Mouse (Mus musculus) intestine, embryonic 14.5 days (tissue): ENCODE results near the gene Hadha. TPM values are rescaled to one million over a fixed set of nuclear protein-coding genes. Genes with fewer than 3 reads are reported as not detected.

ENCODE experiments used
- ATAC-seq: fragments of 200-750 bp; cut with Nextera tagmentation; replicated peaks from 2 replicates; pipeline ENCODE4 v1.8.0; 2017; ENCODE audit warnings: low read depth, moderate number of reproducible peaks, moderate TSS enrichment, moderate library complexity; ENCODE audit not compliant: low FRiP score, low TSS enrichment
- DNase-seq: peaks from one replicate; pipeline ENCODE4 v3.0.0-alpha.2; 2018; ENCODE audit warnings: low spot score
- H3K27ac ChIP-seq: fragments of 300-500 bp; sonication (generic); 2 replicates; pipeline ENCODE4 v1.5.1; 2014; ENCODE audit warnings: low read depth, mild to moderate bottlenecking, control low read depth
- H3K27me3 ChIP-seq: fragments of 300-500 bp; sonication (generic); replicated peaks from 2 replicates; pipeline ENCODE4 v1.6.1; 2014; ENCODE audit warnings: low read length, control low read depth; ENCODE audit not compliant: control insufficient read depth, insufficient read depth
- H3K36me3 ChIP-seq: fragments of 300-500 bp; sonication (generic); 2 replicates; pipeline ENCODE4 v1.6.1; 2014; ENCODE audit warnings: low read length, control low read depth; ENCODE audit not compliant: control insufficient read depth, insufficient read depth
- H3K4me1 ChIP-seq: fragments of 300-500 bp; sonication (generic); replicated peaks from 2 replicates; pipeline ENCODE4 v1.6.1; 2014; ENCODE audit warnings: low read length, control low read depth, mixed read lengths; ENCODE audit not compliant: control insufficient read depth, insufficient read depth
- H3K4me2 ChIP-seq: fragments of 300-500 bp; sonication (generic); 2 replicates; pipeline ENCODE4 v1.6.1; 2014; ENCODE audit warnings: low read length
- H3K4me3 ChIP-seq: fragments of 300-500 bp; sonication (generic); 2 replicates; pipeline ENCODE4 v1.5.1; 2014; ENCODE audit warnings: low read depth, low read length, control low read depth, mixed read lengths
- H3K9ac ChIP-seq: fragments of 300-500 bp; sonication (generic); 2 replicates; pipeline ENCODE4 v1.6.1; 2014; ENCODE audit warnings: mild to moderate bottlenecking, low read length
- H3K9me3 ChIP-seq: fragments of 300-500 bp; sonication (generic); 2 replicates; pipeline ENCODE4 v1.6.1; 2016; ENCODE audit warnings: low read length, control low read depth; ENCODE audit not compliant: control insufficient read depth
- WGBS: fragments of 180-500 bp; shearing (Covaris S2); extraction: QIAGEN DNeasy Blood & Tissue Kit; methylation state at CpG from one replicate; pipeline ENCODE4 v1.1.7; 2014; 5-methylcytosine and 5-hydroxymethylcytosine counted together
- polyA plus RNA-seq: library from polyadenylated mRNA; unstranded; fragments of >200 nt; fragmentation: Nextera tagmentation; extraction: Ambion mirVana; gene quantifications from 2 replicates; pipeline ENCODE4 v1.2.1, GENCODE M21; 2014

The Hadha gene
- polyA plus RNA-seq, 1 experiment from 2014 or later, result 133 TPM

GRCm38 (mm10) chr5:30146526-30146925 is 8.4 kb downstream of the Hadha start:
- H3K27me3 ChIP-seq, result no peaks in the 10 kb centered on the region
- no peak for DNase-seq
- H3K4me2 ChIP-seq, result no peak overlapping the region
- H3K9me3 ChIP-seq, result no peaks in the 10 kb centered on the region
- no peaks in the 10 kb centered on the region for H3K4me1 ChIP-seq
- peaks cover 56% of the 10 kb centered on the region for H3K36me3 ChIP-seq
- 86% methylated on average over 6 of the region's 6 CpGs for WGBS
- no peak overlapping the region for H3K9ac ChIP-seq
- ATAC-seq, result no peak
- no peak overlapping the region for H3K27ac ChIP-seq
- no peak overlapping the region for H3K4me3 ChIP-seq

GRCm38 (mm10) chr5:30138193-30138592 is 16.8 kb downstream of the Hadha start:
- no peak for DNase-seq
- Histone ChIP-seq H3K4me2 (no peak overlapping the region), H3K27me3 (no peaks in the 10 kb centered on the region), H3K27ac (no peak overlapping the region), H3K4me1 (no peaks in the 10 kb centered on the region), H3K36me3 (peaks cover 85% of the 10 kb centered on the region), H3K9ac (no peak overlapping the region), H3K4me3 (no peak overlapping the region), H3K9me3 (no peaks in the 10 kb centered on the region)
- 89% methylated on average over 4 of the region's 4 CpGs for WGBS
- ATAC-seq, result no peak

GRCm38 (mm10) chr5:30137271-30137670 is 17.7 kb downstream of the Hadha start:
- H3K4me2 ChIP-seq, result no peak overlapping the region

GRCm38 (mm10) chr5:30135711-30136231 is 19.2 kb downstream of the Hadha start:
- peaks cover 83% of the 10 kb centered on the region for H3K36me3 ChIP-seq
- WGBS, result 92% methylated on average over 11 of the region's 11 CpGs

More at GRCm38 (mm10) chr5:30137271-30137670, 17.7 kb downstream of the Hadha start:
- no peaks in the 10 kb centered on the region for H3K4me1 ChIP-seq
- 96% methylated on average over 9 of the region's 9 CpGs for WGBS
- H3K4me3 ChIP-seq, result no peak overlapping the region
- H3K27me3 ChIP-seq, result no peaks in the 10 kb centered on the region
- DNase-seq (no peak), ATAC-seq (no peak)
- no peak overlapping the region for H3K27ac ChIP-seq
- H3K36me3 ChIP-seq, result peaks cover 87% of the 10 kb centered on the region
- no peak overlapping the region for H3K9ac ChIP-seq
- H3K9me3 ChIP-seq, result no peaks in the 10 kb centered on the region

GRCm38 (mm10) chr5:30132173-30132572 is 22.8 kb downstream of the Hadha start:
- Histone ChIP-seq H3K27ac (no peak overlapping the region), H3K27me3 (no peaks in the 10 kb centered on the region), H3K4me2 (no peak overlapping the region), H3K36me3 (peaks cover 85% of the 10 kb centered on the region), H3K9me3 (no peaks in the 10 kb centered on the region), H3K9ac (no peak overlapping the region), H3K4me1 (no peaks in the 10 kb centered on the region), H3K4me3 (no peak overlapping the region)
- WGBS, result 94% methylated on average over 2 of the region's 2 CpGs
- DNase-seq, result no peak
- no peak for ATAC-seq

More at GRCm38 (mm10) chr5:30135711-30136231, 19.2 kb downstream of the Hadha start:
- no peak for ATAC-seq
- no peak for DNase-seq
- H3K9me3 ChIP-seq, result no peaks in the 10 kb centered on the region
- H3K4me2 ChIP-seq, result no peak overlapping the region
- H3K27me3 ChIP-seq, result no peaks in the 10 kb centered on the region
- no peak overlapping the region for H3K27ac ChIP-seq
- H3K4me1 ChIP-seq, result no peaks in the 10 kb centered on the region
- no peak overlapping the region for H3K9ac ChIP-seq
- no peak overlapping the region for H3K4me3 ChIP-seq

GRCm38 (mm10) chr5:30131246-30131645 is 23.7 kb downstream of the Hadha start:
- Histone ChIP-seq H3K27me3 (no peaks in the 10 kb centered on the region), H3K4me3 (no peak overlapping the region), H3K4me2 (no peak overlapping the region), H3K9me3 (no peaks in the 10 kb centered on the region), H3K9ac (no peak overlapping the region), H3K4me1 (no peaks in the 10 kb centered on the region), H3K27ac (no peak overlapping the region), H3K36me3 (peaks cover 88% of the 10 kb centered on the region)
- DNase-seq, result no peak
- WGBS, result 88% methylated on average over 4 of the region's 4 CpGs
- no peak for ATAC-seq

GRCm38 (mm10) chr5:30128680-30129079 is 26.3 kb downstream of the Hadha start:
- DNase-seq (no peak), ATAC-seq (no peak)
- no peak overlapping the region for H3K27ac ChIP-seq
- H3K4me3 ChIP-seq, result no peak overlapping the region
- no peaks in the 10 kb centered on the region for H3K4me1 ChIP-seq
- H3K9me3 ChIP-seq, result no peaks in the 10 kb centered on the region
- H3K27me3 ChIP-seq, result no peaks in the 10 kb centered on the region
- WGBS, result 94% methylated on average over 6 of the region's 6 CpGs
- no peak overlapping the region for H3K9ac ChIP-seq
- no peak overlapping the region for H3K4me2 ChIP-seq
- peaks cover 87% of the 10 kb centered on the region for H3K36me3 ChIP-seq

- 92% methylated on average over 13 of the region's 13 CpGs for WGBS
- H3K4me1 ChIP-seq, result no peaks in the 10 kb centered on the region
These were observed 26.9 kb downstream of the Hadha start for GRCm38 (mm10) chr5:30127921-30128597.

GRCm38 (mm10) chr5:30126756-30127155 is 28.2 kb downstream of the Hadha start:
- no peak for ATAC-seq
- 89% methylated on average over 7 of the region's 7 CpGs for WGBS

More at GRCm38 (mm10) chr5:30127921-30128597, 26.9 kb downstream of the Hadha start:
- H3K4me3 ChIP-seq, result no peak overlapping the region
- peaks cover 87% of the 10 kb centered on the region for H3K36me3 ChIP-seq
- ATAC-seq (no peak), DNase-seq (no peak)
- no peaks in the 10 kb centered on the region for H3K27me3 ChIP-seq
- H3K9ac ChIP-seq, result no peak overlapping the region
- H3K4me2 ChIP-seq, result no peak overlapping the region
- H3K9me3 ChIP-seq, result no peaks in the 10 kb centered on the region
- H3K27ac ChIP-seq, result no peak overlapping the region

More at GRCm38 (mm10) chr5:30126756-30127155, 28.2 kb downstream of the Hadha start:
- H3K27ac ChIP-seq, result no peak overlapping the region
- no peak overlapping the region for H3K4me3 ChIP-seq
- H3K9me3 ChIP-seq, result no peaks in the 10 kb centered on the region
- peaks cover 87% of the 10 kb centered on the region for H3K36me3 ChIP-seq
- no peaks in the 10 kb centered on the region for H3K4me1 ChIP-seq
- H3K4me2 ChIP-seq, result no peak overlapping the region
- DNase-seq, result no peak
- H3K27me3 ChIP-seq, result no peaks in the 10 kb centered on the region
- no peak overlapping the region for H3K9ac ChIP-seq
